Mouse (Mus musculus): Measurements from ENCODE around the gene Gm21936. TPM values are rescaled to one million over a fixed set of nuclear protein-coding genes. Genes with fewer than 3 reads are reported as not detected.

Gene Gm21936
- not detected in 2 replicates for polyA plus RNA-seq (2015; fragmentation: Nextera tagmentation; extraction: Ambion mirVana)

GRCm38 (mm10) chr12:87795212-87795611, at the start of gene Gm21936:
Gene Gm21936 (plus strand): TSS chr12:87795512.

GRCm38 (mm10) chr12:87775655-87776054, 19.7 kb upstream of the Gm21936 start, which contains the start of gene Gm21319:
Gene Gm21319 (minus strand): TSS chr12:87775755.

GRCm38 (mm10) chr12:87816277-87816676, 21.0 kb downstream of the Gm21936 start, which contains the start of gene BB287469:
Gene BB287469 (plus strand): TSS chr12:87816577.

GRCm38 (mm10) chr12:87842239-87842638, 46.9 kb downstream of the Gm21936 start, which contains the start of gene Gm2001:
Gene Gm2001 (minus strand): TSS chr12:87842339.

Other genes with a start within 250 kb of the Gm21936 start
- not detected in 2 replicates for gene Oog1, start 192.8 kb upstream of the Gm21936 start, polyA plus RNA-seq (2015; fragmentation: Nextera tagmentation; extraction: Ambion mirVana)
- gene Gm4027, start 176.6 kb upstream of the Gm21936 start, polyA plus RNA-seq (2015; fragmentation: Nextera tagmentation; extraction: Ambion mirVana) = not detected in 2 replicates
- not detected in 2 replicates for gene Gm16381, start 150.9 kb upstream of the Gm21936 start, polyA plus RNA-seq (2015; fragmentation: Nextera tagmentation; extraction: Ambion mirVana)
- not detected in 2 replicates for gene Gm21319, start 19.8 kb upstream of the Gm21936 start, polyA plus RNA-seq (2015; fragmentation: Nextera tagmentation; extraction: Ambion mirVana)
- gene BB287469, start 21.1 kb downstream of the Gm21936 start, polyA plus RNA-seq (2015; fragmentation: Nextera tagmentation; extraction: Ambion mirVana) = not detected in 2 replicates
- not detected in 2 replicates for gene Gm2001, start 46.8 kb downstream of the Gm21936 start, polyA plus RNA-seq (2015; fragmentation: Nextera tagmentation; extraction: Ambion mirVana)
- not detected in 2 replicates for gene Gm2016, start 78.6 kb downstream of the Gm21936 start, polyA plus RNA-seq (2015; fragmentation: Nextera tagmentation; extraction: Ambion mirVana)
- gene Gm2022, start 99.9 kb downstream of the Gm21936 start, polyA plus RNA-seq (2015; fragmentation: Nextera tagmentation; extraction: Ambion mirVana) = not detected in 2 replicates
- gene Gm2035, start 124.3 kb downstream of the Gm21936 start, polyA plus RNA-seq (2015; fragmentation: Nextera tagmentation; extraction: Ambion mirVana) = not detected in 2 replicates
- not detected in 2 replicates for gene Gm2042, start 158.6 kb downstream of the Gm21936 start, polyA plus RNA-seq (2015; fragmentation: Nextera tagmentation; extraction: Ambion mirVana)
- not detected in 2 replicates for gene Gm2075, start 216.3 kb downstream of the Gm21936 start, polyA plus RNA-seq (2015; fragmentation: Nextera tagmentation; extraction: Ambion mirVana)
- not detected in 2 replicates for gene Gm6803, start 223.3 kb downstream of the Gm21936 start, polyA plus RNA-seq (2015; fragmentation: Nextera tagmentation; extraction: Ambion mirVana)
- not detected in 2 replicates for gene Gm2056, start 231.5 kb downstream of the Gm21936 start, polyA plus RNA-seq (2015; fragmentation: Nextera tagmentation; extraction: Ambion mirVana)